Mouse (Mus musculus): Measurements from ENCODE around the gene Gm20388. TPM values are rescaled to one million over a fixed set of nuclear protein-coding genes. Genes with fewer than 3 reads are reported as not detected.

Gm20388 gene
- polyA plus RNA-seq, 1 experiment from 2014 or later: 4.4 TPM

GRCm38 (mm10) chr8:121374284-121374683 lies 1463.6 kb downstream of the Gm20388 start:
- Histone ChIP-seq H3K9ac (replicated peaks) (no peak overlapping the region), H3K4me2 (replicated peaks) (no peak overlapping the region), H3K9me3 (no peaks in the 10 kb centered on the region), H3K27me3 (peaks cover 15% of the 10 kb centered on the region; the same call in 1 of the 2 replicates), H3K27ac (no peak overlapping the region), H3K4me1 (replicated peaks) (peaks cover 18% of the 10 kb centered on the region), H3K36me3 (no peaks in the 10 kb centered on the region), H3K4me3 (replicated peaks) (no peak overlapping the region)
- ATAC-seq: no peak
- 28% methylated on average over 9 of the region's 9 CpGs for WGBS

- Histone ChIP-seq H3K9ac (replicated peaks) (no peak overlapping the region), H3K27me3 (peaks cover 13% of the 10 kb centered on the region; the same call in 1 of the 2 replicates), H3K4me1 (replicated peaks) (peaks cover 18% of the 10 kb centered on the region), H3K36me3 (no peaks in the 10 kb centered on the region), H3K27ac (no peak overlapping the region), H3K4me2 (replicated peaks) (no peak overlapping the region), H3K4me3 (replicated peaks) (no peak overlapping the region), H3K9me3 (no peaks in the 10 kb centered on the region)
- 5% methylated on average over 8 of the region's 8 CpGs for WGBS
- peak; percentile 53 for ATAC-seq
Observed at GRCm38 (mm10) chr8:121374777-121375176, 1464.1 kb downstream of the Gm20388 start.

- whole genome bisulfite sequencing: 82% methylated on average over 10 of the region's 10 CpGs
- Histone ChIP-seq H3K4me1 (replicated peaks) (peaks cover 18% of the 10 kb centered on the region), H3K27me3 (peaks cover 16% of the 10 kb centered on the region; the same call in 1 of the 2 replicates), H3K36me3 (no peaks in the 10 kb centered on the region), H3K9ac (replicated peaks) (no peak overlapping the region), H3K4me3 (replicated peaks) (no peak overlapping the region), H3K9me3 (no peaks in the 10 kb centered on the region), H3K27ac (no peak overlapping the region), H3K4me2 (replicated peaks) (no peak overlapping the region)
- ATAC-seq: no peak
Observed at GRCm38 (mm10) chr8:121376116-121376950, 1465.7 kb downstream of the Gm20388 start.

- H3K9ac ChIP-seq (replicated peaks): peak overlapping the region; percentile 29; the same call in 1 of the 2 replicates
- no peak for ATAC-seq
Observed at GRCm38 (mm10) chr8:121377680-121378079, 1467.0 kb downstream of the Gm20388 start.

GRCm38 (mm10) chr8:121379387-121379786 lies 1468.7 kb downstream of the Gm20388 start:
- Histone ChIP-seq H3K4me3 (replicated peaks) (no peak overlapping the region), H3K36me3 (no peaks in the 10 kb centered on the region), H3K9me3 (no peaks in the 10 kb centered on the region), H3K9ac (replicated peaks) (no peak overlapping the region), H3K4me1 (replicated peaks) (peaks cover 25% of the 10 kb centered on the region), H3K27ac (no peak overlapping the region), H3K4me2 (replicated peaks) (no peak overlapping the region), H3K27me3 (peaks cover 21% of the 10 kb centered on the region; the same call in 1 of the 2 replicates)
- WGBS: 76% methylated on average over 1 of the region's 1 CpGs
- no peak for ATAC-seq

More at GRCm38 (mm10) chr8:121377680-121378079, 1467.0 kb downstream of the Gm20388 start:
- H3K9me3 ChIP-seq: no peaks in the 10 kb centered on the region
- no peak overlapping the region for H3K4me3 ChIP-seq (replicated peaks)
- 10% methylated on average over 10 of the region's 10 CpGs for WGBS
- no peaks in the 10 kb centered on the region for H3K36me3 ChIP-seq
- no peak overlapping the region for H3K27ac ChIP-seq
- H3K4me1 ChIP-seq (replicated peaks): peaks cover 22% of the 10 kb centered on the region
- peaks cover 21% of the 10 kb centered on the region; the same call in 1 of the 2 replicates for H3K27me3 ChIP-seq
- H3K4me2 ChIP-seq (replicated peaks): no peak overlapping the region

- whole genome bisulfite sequencing: under 1% methylated on average over 21 of the region's 21 CpGs
- H3K4me2 ChIP-seq (replicated peaks): peak overlapping the region; percentile 60
- peaks cover 15% of the 10 kb centered on the region for H3K4me1 ChIP-seq (replicated peaks)
- H3K9ac ChIP-seq (replicated peaks): peak overlapping the region; percentile 62
- H3K27ac ChIP-seq: peak overlapping the region; percentile 75
- H3K36me3 ChIP-seq: no peaks in the 10 kb centered on the region
- peaks cover 15% of the 10 kb centered on the region; the same call in 1 of the 2 replicates for H3K27me3 ChIP-seq
- peak overlapping the region; percentile 39 for H3K4me3 ChIP-seq (replicated peaks)
- peak; percentile 84 for ATAC-seq
- H3K9me3 ChIP-seq: no peaks in the 10 kb centered on the region
Observed at GRCm38 (mm10) chr8:121382583-121383241, 1472.1 kb downstream of the Gm20388 start.

- no peak for ATAC-seq
- no peak overlapping the region for H3K9ac ChIP-seq (replicated peaks)
- H3K9me3 ChIP-seq: no peaks in the 10 kb centered on the region
- H3K27me3 ChIP-seq: peaks cover 34% of the 10 kb centered on the region
- WGBS: 66% methylated on average over 7 of the region's 7 CpGs
- H3K36me3 ChIP-seq: no peaks in the 10 kb centered on the region
- no peak overlapping the region for H3K4me2 ChIP-seq (replicated peaks)
- peaks cover 10% of the 10 kb centered on the region for H3K4me1 ChIP-seq (replicated peaks)
- no peak overlapping the region for H3K27ac ChIP-seq
- no peak overlapping the region for H3K4me3 ChIP-seq (replicated peaks)
Observed at GRCm38 (mm10) chr8:121385540-121385939, 1474.9 kb downstream of the Gm20388 start.

GRCm38 (mm10) chr8:121390608-121391007 lies 1480.0 kb downstream of the Gm20388 start:
- ATAC-seq: no peak; the same call in 1 of the 2 replicates
- H3K27me3 ChIP-seq: peaks cover 71% of the 10 kb centered on the region
- WGBS: 17% methylated on average over 11 of the region's 11 CpGs
- H3K9ac ChIP-seq (replicated peaks): 0 out of 2 replicates have a peak overlapping the region, but pooled peaks have one; percentile 3
- peaks cover 19% of the 10 kb centered on the region for H3K4me1 ChIP-seq (replicated peaks)
- no peak overlapping the region for H3K27ac ChIP-seq
- no peaks in the 10 kb centered on the region for H3K9me3 ChIP-seq
- H3K36me3 ChIP-seq: no peaks in the 10 kb centered on the region
- no peak overlapping the region for H3K4me2 ChIP-seq (replicated peaks)
- no peak overlapping the region for H3K4me3 ChIP-seq (replicated peaks)

GRCm38 (mm10) chr8:121391254-121391653 lies 1480.6 kb downstream of the Gm20388 start:
- Histone ChIP-seq H3K36me3 (no peaks in the 10 kb centered on the region), H3K4me1 (replicated peaks) (peaks cover 25% of the 10 kb centered on the region), H3K27me3 (peaks cover 75% of the 10 kb centered on the region), H3K4me2 (replicated peaks) (no peak overlapping the region), H3K9ac (replicated peaks) (0 out of 2 replicates have a peak overlapping the region, but pooled peaks have one; percentile 3), H3K27ac (no peak overlapping the region), H3K9me3 (no peaks in the 10 kb centered on the region), H3K4me3 (replicated peaks) (no peak overlapping the region)
- no peak for ATAC-seq
- WGBS: 15% methylated on average over 9 of the region's 9 CpGs

GRCm38 (mm10) chr8:121391771-121392170 lies 1481.1 kb downstream of the Gm20388 start:
- H3K4me1 ChIP-seq (replicated peaks): peaks cover 30% of the 10 kb centered on the region
- H3K9ac ChIP-seq (replicated peaks): no peak overlapping the region
- H3K36me3 ChIP-seq: no peaks in the 10 kb centered on the region
- H3K27me3 ChIP-seq: peaks cover 80% of the 10 kb centered on the region
- H3K4me2 ChIP-seq (replicated peaks): no peak overlapping the region
- H3K4me3 ChIP-seq (replicated peaks): no peak overlapping the region
- no peak for ATAC-seq
- no peak overlapping the region for H3K27ac ChIP-seq
- 11% methylated on average over 12 of the region's 12 CpGs for WGBS
- H3K9me3 ChIP-seq: no peaks in the 10 kb centered on the region

GRCm38 (mm10) chr8:121392482-121392881 lies 1481.8 kb downstream of the Gm20388 start:
- H3K4me1 ChIP-seq (replicated peaks): peaks cover 30% of the 10 kb centered on the region
- WGBS: 53% methylated on average over 10 of the region's 10 CpGs
- no peak for ATAC-seq
- H3K9me3 ChIP-seq: no peaks in the 10 kb centered on the region
- no peak overlapping the region for H3K4me3 ChIP-seq (replicated peaks)
- no peak overlapping the region for H3K27ac ChIP-seq
- no peak overlapping the region for H3K9ac ChIP-seq (replicated peaks)
- H3K27me3 ChIP-seq: peaks cover 87% of the 10 kb centered on the region
- no peaks in the 10 kb centered on the region for H3K36me3 ChIP-seq
- H3K4me2 ChIP-seq (replicated peaks): no peak overlapping the region

GRCm38 (mm10) chr8:121393111-121393510 lies 1482.5 kb downstream of the Gm20388 start:
- peaks cover 93% of the 10 kb centered on the region for H3K27me3 ChIP-seq
- 23% methylated on average over 9 of the region's 9 CpGs for WGBS

More at GRCm38 (mm10) chr8:121393111-121393510, 1482.5 kb downstream of the Gm20388 start:
- H3K4me3 ChIP-seq (replicated peaks): no peak overlapping the region
- no peak overlapping the region for H3K9ac ChIP-seq (replicated peaks)
- H3K9me3 ChIP-seq: no peaks in the 10 kb centered on the region
- peaks cover 30% of the 10 kb centered on the region for H3K4me1 ChIP-seq (replicated peaks)
- ATAC-seq: 0 out of 2 replicates have a peak, but pooled peaks have one; percentile 32
- no peak overlapping the region for H3K27ac ChIP-seq
- H3K36me3 ChIP-seq: no peaks in the 10 kb centered on the region
- no peak overlapping the region for H3K4me2 ChIP-seq (replicated peaks)

Data from midbrain, embryonic 13.5 days (tissue).